Mouse (Mus musculus): ENCODE results near the gene Serbp1. TPM values are rescaled to one million over a fixed set of nuclear protein-coding genes. Genes with fewer than 3 reads are reported as not detected.

The Serbp1 gene
- 454 and 487 TPM in 2 replicates for polyA plus RNA-seq (2016; fragmentation: Nextera tagmentation; extraction: Ambion mirVana)

DNA sequence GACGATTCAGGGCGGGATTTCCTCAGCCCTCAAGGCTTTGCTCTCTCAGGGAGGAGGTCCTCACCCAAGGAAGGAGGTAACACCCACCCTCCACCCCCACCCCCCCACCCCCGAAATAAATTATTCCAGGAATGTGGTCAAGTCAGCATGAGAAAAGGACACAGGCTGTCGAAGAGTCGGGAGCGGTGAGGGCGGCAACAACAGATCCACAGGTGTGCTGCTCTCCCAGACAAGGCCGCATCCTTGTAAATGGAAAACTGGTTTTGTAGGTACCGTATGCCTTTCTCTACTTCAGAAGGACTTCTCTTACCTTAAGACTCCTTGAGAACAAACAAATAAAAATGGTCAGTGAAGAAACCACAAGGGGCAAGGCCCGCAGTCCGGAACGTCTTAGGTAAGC lies at the start of gene Serbp1:
Gene Serbp1, plus strand, starts transcription at position 200 of the 400 bp plus-strand sequence.
- no peak within 1 kb of the TSS for H3K4me3 ChIP-seq
- no peaks in the 10 kb centered on the region for H3K9me3 ChIP-seq
- H3K36me3 ChIP-seq = no peaks in the 10 kb centered on the region
- 21% methylated on average over 12 of the region's 12 CpGs for WGBS
- no peaks in the 10 kb centered on the region for H3K4me1 ChIP-seq
- no peak for ATAC-seq (ENCODE audit: insufficient number of reproducible peaks, insufficient read depth, low FRiP score, low TSS enrichment)
- no peak within 1 kb of the TSS for H3K27ac ChIP-seq
- H3K27me3 ChIP-seq = no peaks in the 10 kb centered on the region
- no peak within 1 kb of the TSS for H3K9ac ChIP-seq
- H3K4me2 ChIP-seq (replicated peaks) = no peak within 1 kb of the TSS

- Histone ChIP-seq H3K36me3 (no peaks in the 10 kb centered on the region), H3K4me2 (replicated peaks) (no peak overlapping the region), H3K27ac (no peak overlapping the region), H3K4me1 (peaks cover 10% of the 10 kb centered on the region; the same call in 1 of the 2 replicates), H3K27me3 (no peaks in the 10 kb centered on the region), H3K4me3 (no peak overlapping the region), H3K9ac (no peak overlapping the region), H3K9me3 (no peaks in the 10 kb centered on the region)
- 77% methylated on average over 2 of the region's 2 CpGs for WGBS
- ATAC-seq (ENCODE audit: insufficient number of reproducible peaks, insufficient read depth, low FRiP score, low TSS enrichment) = no peak
Observed at GRCm38 (mm10) chr6:67193591-67193990, 44.4 kb upstream of the Serbp1 start.

- no peak overlapping the region for H3K27ac ChIP-seq
- H3K36me3 ChIP-seq = no peaks in the 10 kb centered on the region
- 81% methylated on average over 6 of the region's 6 CpGs for WGBS
- no peak for ATAC-seq (ENCODE audit: insufficient number of reproducible peaks, insufficient read depth, low FRiP score, low TSS enrichment)
- H3K27me3 ChIP-seq = no peaks in the 10 kb centered on the region
- peak overlapping the region; percentile 8; the same call in 1 of the 2 replicates for H3K4me2 ChIP-seq (replicated peaks)
- H3K9ac ChIP-seq = no peak overlapping the region
- no peaks in the 10 kb centered on the region for H3K9me3 ChIP-seq
- H3K4me1 ChIP-seq = peaks cover 10% of the 10 kb centered on the region; the same call in 1 of the 2 replicates
- H3K4me3 ChIP-seq = no peak overlapping the region
Observed at GRCm38 (mm10) chr6:67194606-67195005, 43.4 kb upstream of the Serbp1 start.

GRCm38 (mm10) chr6:67195148-67195611 lies 42.8 kb upstream of the Serbp1 start:
- Histone ChIP-seq H3K4me2 (replicated peaks) (peak overlapping the region; percentile 8; the same call in 1 of the 2 replicates), H3K36me3 (no peaks in the 10 kb centered on the region), H3K4me1 (peaks cover 10% of the 10 kb centered on the region; the same call in 1 of the 2 replicates), H3K27me3 (no peaks in the 10 kb centered on the region), H3K27ac (no peak overlapping the region), H3K9me3 (no peaks in the 10 kb centered on the region), H3K9ac (no peak overlapping the region), H3K4me3 (no peak overlapping the region)
- 0 out of 2 replicates have a peak, but pooled peaks have one; percentile 31 for ATAC-seq (ENCODE audit: insufficient number of reproducible peaks, insufficient read depth, low FRiP score, low TSS enrichment)
- 3% methylated on average over 7 of the region's 7 CpGs for WGBS

- no peaks in the 10 kb centered on the region for H3K36me3 ChIP-seq
- no peak overlapping the region for H3K9ac ChIP-seq
- H3K9me3 ChIP-seq = no peaks in the 10 kb centered on the region
- peaks cover 10% of the 10 kb centered on the region; the same call in 1 of the 2 replicates for H3K4me1 ChIP-seq
- WGBS = 88% methylated on average over 6 of the region's 6 CpGs
- H3K4me2 ChIP-seq (replicated peaks) = no peak overlapping the region
- H3K27ac ChIP-seq = no peak overlapping the region
- H3K4me3 ChIP-seq = no peak overlapping the region
- no peaks in the 10 kb centered on the region for H3K27me3 ChIP-seq
- no peak for ATAC-seq (ENCODE audit: insufficient number of reproducible peaks, insufficient read depth, low FRiP score, low TSS enrichment)
Observed at GRCm38 (mm10) chr6:67196821-67197220, 41.2 kb upstream of the Serbp1 start.

DNA sequence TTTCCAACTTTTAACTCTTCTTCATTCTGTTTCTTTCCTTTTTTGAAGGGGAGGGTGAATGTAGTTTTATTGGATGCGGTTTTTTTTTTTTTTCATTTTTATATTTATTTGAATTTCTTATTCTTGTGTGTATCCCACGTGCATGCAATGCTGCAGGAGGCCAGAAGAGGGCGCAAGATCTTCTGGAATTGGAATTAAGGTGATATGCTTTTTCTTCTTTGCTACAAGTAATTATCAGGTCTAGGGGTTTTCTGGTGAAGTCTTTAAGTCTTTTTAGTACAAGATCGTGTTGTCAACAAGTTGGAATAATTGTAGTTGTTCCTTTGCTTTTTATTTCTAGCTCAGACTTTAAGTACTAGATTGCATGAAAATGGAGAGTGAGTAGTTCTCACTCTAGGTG lies 39.9 kb upstream of the Serbp1 start:
- no peak overlapping the region for H3K27ac ChIP-seq
- H3K36me3 ChIP-seq = no peaks in the 10 kb centered on the region
- H3K9ac ChIP-seq = no peak overlapping the region
- H3K4me3 ChIP-seq = no peak overlapping the region
- WGBS = 21% methylated on average over 4 of the region's 4 CpGs
- peaks cover 10% of the 10 kb centered on the region; the same call in 1 of the 2 replicates for H3K4me1 ChIP-seq
- H3K9me3 ChIP-seq = no peaks in the 10 kb centered on the region
- no peaks in the 10 kb centered on the region for H3K27me3 ChIP-seq
- no peak for ATAC-seq (ENCODE audit: insufficient number of reproducible peaks, insufficient read depth, low FRiP score, low TSS enrichment)
- no peak overlapping the region for H3K4me2 ChIP-seq (replicated peaks)

DNA sequence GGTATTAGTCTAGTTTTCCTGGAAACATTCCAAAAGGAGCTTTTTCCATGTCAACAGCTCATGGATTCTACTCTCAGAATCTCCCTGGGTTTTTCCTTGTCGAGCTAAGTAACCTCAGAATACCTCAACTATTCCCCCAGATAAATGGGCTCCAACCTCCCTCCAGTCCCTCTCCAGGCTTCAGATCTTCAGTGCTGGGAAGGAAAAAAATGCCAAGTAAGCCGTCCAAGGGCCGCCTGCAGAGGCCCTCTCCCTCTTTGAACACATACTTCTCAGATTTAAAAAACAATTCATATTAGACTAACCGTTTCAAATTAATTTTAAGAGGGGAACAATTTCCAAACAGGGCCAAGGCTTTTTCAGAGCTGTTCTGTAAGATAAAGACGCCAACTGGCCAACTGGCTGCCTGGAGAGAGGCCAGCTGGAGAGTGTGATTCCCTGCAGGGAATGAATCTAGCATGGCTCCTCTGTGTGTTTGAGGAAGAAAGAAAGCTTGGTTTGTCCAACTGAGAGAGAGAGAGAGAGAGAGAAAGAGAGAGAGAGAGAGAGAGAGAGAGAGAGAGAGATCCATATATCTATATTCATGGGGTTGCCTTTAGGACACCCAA lies 37.2 kb upstream of the Serbp1 start:
- no peak overlapping the region for H3K9ac ChIP-seq
- no peaks in the 10 kb centered on the region for H3K36me3 ChIP-seq
- no peak overlapping the region for H3K4me3 ChIP-seq
- no peak overlapping the region for H3K27ac ChIP-seq
- no peaks in the 10 kb centered on the region for H3K4me1 ChIP-seq
- no peaks in the 10 kb centered on the region for H3K9me3 ChIP-seq
- ATAC-seq (ENCODE audit: insufficient number of reproducible peaks, insufficient read depth, low FRiP score, low TSS enrichment) = no peak
- H3K27me3 ChIP-seq = no peaks in the 10 kb centered on the region
- WGBS = 39% methylated on average over 5 of the region's 5 CpGs
- no peak overlapping the region for H3K4me2 ChIP-seq (replicated peaks)

DNA sequence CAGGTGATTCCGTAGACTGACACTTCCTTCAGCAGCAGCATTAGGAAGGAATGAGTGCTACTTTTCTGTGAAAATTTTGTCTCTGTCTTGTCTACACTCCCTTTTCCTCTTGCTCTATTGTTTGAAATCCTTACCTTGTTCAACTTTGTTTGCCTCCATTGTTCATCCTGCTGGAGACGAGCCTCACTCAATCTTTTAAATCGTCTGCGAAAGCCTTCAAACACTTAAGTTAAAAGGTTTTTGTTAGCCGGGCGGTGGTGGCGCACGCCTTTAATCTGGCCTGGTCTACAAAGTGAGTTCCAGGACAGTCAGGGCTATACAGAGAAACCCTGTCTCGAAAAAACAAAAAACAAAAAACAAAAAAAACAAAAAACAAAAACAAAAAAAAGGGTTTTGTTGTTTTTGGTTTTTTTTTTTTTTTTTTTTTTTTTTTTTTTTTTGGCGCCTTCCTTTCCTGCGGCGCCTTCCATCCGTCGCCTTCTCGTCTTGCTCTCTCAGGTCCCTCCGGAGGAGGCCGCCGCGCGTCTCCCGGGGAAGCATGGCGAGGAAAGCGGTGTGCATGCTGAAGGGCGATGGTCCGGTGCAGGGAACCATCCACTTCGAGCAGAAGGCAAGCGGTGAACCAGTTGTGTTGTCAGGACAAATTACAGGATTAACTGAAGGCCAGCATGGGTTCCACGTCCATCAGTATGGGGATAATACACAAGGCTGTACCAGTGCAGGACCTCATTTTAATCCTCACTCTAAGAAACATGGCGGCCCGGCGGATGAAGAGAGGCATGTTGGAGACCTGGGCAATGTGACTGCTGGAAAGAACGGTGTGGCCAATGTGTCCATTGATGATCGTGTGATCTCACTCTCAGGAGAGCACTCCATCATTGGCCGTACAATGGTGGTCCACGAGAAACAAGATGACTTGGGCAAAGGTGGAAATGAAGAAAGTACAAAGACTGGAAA lies 32.6 kb upstream of the Serbp1 start:
- no peak for ATAC-seq (ENCODE audit: insufficient number of reproducible peaks, insufficient read depth, low FRiP score, low TSS enrichment)
- Histone ChIP-seq H3K27me3 (no peaks in the 10 kb centered on the region), H3K9ac (no peak overlapping the region), H3K36me3 (no peaks in the 10 kb centered on the region), H3K4me2 (replicated peaks) (no peak overlapping the region), H3K9me3 (no peaks in the 10 kb centered on the region), H3K4me3 (no peak overlapping the region), H3K4me1 (no peaks in the 10 kb centered on the region), H3K27ac (no peak overlapping the region)
- 71% methylated on average over 35 of the region's 35 CpGs for WGBS

DNA sequence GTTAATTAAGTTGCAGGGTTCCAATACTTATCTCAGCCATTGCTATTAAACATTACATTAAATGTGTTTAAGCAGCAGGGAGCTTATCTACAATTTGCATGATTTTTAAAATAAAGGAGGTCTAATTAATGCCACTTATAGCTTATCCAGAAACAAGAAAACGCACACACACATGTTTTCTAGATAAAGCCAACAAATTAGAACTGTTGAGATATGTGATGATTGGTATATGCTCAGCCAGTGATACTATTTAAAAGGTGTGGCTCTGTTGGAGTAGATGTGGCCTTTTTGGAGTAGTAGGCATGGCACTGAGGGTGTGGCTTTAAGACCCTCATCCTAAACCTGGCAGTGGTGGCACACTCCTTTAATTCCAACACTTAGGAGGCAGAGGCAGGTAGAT lies 25.6 kb upstream of the Serbp1 start:
- no peak overlapping the region for H3K4me2 ChIP-seq (replicated peaks)
- no peaks in the 10 kb centered on the region for H3K36me3 ChIP-seq
- ATAC-seq (ENCODE audit: insufficient number of reproducible peaks, insufficient read depth, low FRiP score, low TSS enrichment) = no peak
- H3K4me3 ChIP-seq = no peak overlapping the region
- H3K4me1 ChIP-seq = no peaks in the 10 kb centered on the region
- no peaks in the 10 kb centered on the region for H3K27me3 ChIP-seq
- H3K9me3 ChIP-seq = no peaks in the 10 kb centered on the region
- 81% methylated on average over 1 of the region's 1 CpGs for WGBS
- no peak overlapping the region for H3K9ac ChIP-seq
- no peak overlapping the region for H3K27ac ChIP-seq

GRCm38 (mm10) chr6:67213429-67214098 lies 24.4 kb upstream of the Serbp1 start:
- Histone ChIP-seq H3K27me3 (no peaks in the 10 kb centered on the region), H3K9ac (no peak overlapping the region), H3K27ac (no peak overlapping the region), H3K9me3 (no peaks in the 10 kb centered on the region), H3K36me3 (no peaks in the 10 kb centered on the region), H3K4me1 (no peaks in the 10 kb centered on the region), H3K4me3 (no peak overlapping the region), H3K4me2 (replicated peaks) (no peak overlapping the region)
- 92% methylated on average over 4 of the region's 4 CpGs for WGBS
- no peak for ATAC-seq (ENCODE audit: insufficient number of reproducible peaks, insufficient read depth, low FRiP score, low TSS enrichment)

DNA sequence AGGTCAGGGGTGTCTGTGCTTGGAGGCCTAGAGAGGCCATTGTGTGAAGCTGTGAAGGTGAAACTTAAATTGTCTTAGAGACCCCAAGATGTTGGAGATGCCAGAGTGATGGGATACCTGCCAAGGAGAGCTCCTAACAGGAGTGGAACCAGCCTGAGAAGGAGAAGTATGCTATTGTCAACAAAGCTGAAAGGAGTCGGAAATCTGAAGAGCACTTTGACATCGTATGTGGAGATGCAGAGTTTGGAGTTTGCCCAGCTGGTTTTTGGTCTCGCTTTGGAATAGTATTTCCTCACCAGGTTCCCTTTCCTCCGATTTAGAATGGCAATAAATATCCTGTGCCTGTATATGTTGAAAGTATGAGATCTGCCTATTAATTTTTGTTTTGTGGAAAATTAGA lies 20.6 kb upstream of the Serbp1 start:
- ATAC-seq (ENCODE audit: insufficient number of reproducible peaks, insufficient read depth, low FRiP score, low TSS enrichment) = no peak
- H3K36me3 ChIP-seq = no peaks in the 10 kb centered on the region
- H3K27me3 ChIP-seq = no peaks in the 10 kb centered on the region
- WGBS = 79% methylated on average over 4 of the region's 4 CpGs
- H3K4me2 ChIP-seq (replicated peaks) = no peak overlapping the region
- no peak overlapping the region for H3K9ac ChIP-seq
- H3K9me3 ChIP-seq = no peaks in the 10 kb centered on the region
- H3K4me3 ChIP-seq = no peak overlapping the region
- no peak overlapping the region for H3K27ac ChIP-seq
- H3K4me1 ChIP-seq = no peaks in the 10 kb centered on the region

Measured in embryonic facial prominence, embryonic 12.5 days (tissue).